Mouse (Mus musculus): Measurements from ENCODE around the gene Dip2b.

The Dip2b gene

DNA sequence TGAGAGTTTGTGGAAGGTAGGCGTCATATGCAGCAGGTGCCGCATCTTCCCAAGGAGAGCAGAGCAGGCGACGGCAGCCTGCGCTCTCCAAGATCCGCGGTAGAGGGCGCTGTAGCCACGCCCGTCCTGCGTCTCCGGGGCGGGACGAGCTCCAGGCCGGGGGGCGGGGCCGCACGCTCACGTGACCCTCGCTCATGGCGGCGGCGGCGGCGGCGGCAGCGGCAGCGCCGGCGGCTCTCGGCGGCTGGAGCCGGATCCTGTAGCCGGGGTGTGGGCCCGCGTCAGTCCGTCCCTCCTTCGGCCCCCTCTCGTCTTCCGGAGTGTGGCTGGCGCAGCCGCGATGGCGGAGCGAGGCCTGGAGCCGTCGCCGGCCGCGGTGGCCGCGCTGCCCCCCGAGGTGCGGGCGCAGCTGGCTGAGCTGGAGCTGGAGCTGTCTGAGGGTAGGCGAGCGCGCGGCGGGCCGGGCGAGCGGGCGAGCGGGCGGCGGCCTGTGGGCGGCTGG, at the start of gene Dip2b:
Dip2b (plus strand) TSS at position 195 of the 502 bp plus-strand sequence.
- peak; percentile 99 for DNase-seq (ENCODE audit: low spot score)

DNA sequence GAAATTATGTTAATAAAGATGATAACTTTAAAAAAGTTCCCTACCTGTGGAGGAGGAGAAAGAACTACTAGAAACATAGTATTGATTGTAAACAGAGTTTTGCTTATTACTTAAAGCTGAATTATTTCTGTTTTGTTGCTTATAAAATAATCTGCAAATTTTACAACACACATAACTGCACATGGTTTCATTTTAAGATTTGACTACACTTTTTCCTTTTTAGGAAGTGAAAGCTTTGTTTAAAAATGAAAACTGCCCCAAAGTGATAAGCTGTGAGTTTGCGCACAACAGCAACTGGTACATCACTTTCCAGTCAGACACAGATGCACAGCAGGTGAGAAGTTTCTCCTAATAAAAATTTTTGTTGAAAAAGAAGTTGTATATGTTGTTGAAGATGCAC, 45.4 kb upstream of the Dip2b start:
- DNase-seq (ENCODE audit: low spot score): no peak

DNA sequence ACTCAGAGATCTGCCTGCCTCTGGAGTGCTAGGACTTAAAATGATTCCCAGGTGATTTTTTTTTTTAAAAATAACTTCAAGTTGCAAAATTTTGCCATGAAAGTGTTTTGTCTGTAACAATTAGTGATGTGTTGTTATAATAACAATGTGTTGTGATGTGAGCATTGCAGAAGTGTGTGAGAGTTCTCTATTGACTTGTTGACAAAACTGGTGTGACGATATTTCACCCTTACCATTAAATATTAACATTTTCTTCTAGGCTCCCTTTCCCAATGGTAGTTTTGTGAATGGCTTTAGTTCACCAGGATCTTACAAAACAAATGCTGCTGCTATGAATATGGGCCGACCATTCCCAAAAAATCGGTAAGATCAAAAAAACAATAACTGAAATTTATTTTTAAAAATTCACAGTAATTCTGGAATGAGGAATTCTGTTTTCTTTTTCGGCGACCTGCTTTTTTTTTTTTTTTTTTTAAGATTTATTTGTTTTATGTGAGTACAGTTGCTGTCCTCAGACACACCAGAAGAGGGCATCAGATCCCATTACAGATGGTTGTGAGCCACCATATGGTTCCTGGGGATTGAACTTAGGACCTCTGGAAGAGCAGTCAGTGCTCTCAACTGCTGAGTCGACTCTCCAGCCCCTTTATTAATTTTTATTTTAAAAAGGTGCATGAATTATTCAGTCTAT, 41.2 kb upstream of the Dip2b start:
- no peak for DNase-seq (ENCODE audit: low spot score)

DNA sequence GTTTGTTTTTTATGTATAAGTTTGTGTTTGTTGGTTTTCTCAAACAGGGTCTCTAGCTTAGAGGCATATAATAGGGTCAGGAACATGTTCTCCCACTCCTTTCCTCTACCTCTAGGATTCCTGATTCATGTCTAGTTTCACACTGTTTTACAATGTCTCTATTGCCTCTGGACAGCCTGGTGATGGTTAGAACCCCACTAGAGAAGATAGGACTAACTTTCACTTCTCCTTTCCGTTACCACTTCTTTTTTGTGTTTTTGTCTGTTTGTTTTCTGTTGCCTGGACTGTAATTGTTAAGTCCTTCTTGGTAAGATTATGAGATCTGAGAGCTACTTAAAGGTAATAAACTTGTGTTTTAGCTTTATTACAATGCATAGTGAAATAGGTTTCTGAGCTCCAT, 39.1 kb upstream of the Dip2b start:
- no peak for DNase-seq (ENCODE audit: low spot score)

DNA sequence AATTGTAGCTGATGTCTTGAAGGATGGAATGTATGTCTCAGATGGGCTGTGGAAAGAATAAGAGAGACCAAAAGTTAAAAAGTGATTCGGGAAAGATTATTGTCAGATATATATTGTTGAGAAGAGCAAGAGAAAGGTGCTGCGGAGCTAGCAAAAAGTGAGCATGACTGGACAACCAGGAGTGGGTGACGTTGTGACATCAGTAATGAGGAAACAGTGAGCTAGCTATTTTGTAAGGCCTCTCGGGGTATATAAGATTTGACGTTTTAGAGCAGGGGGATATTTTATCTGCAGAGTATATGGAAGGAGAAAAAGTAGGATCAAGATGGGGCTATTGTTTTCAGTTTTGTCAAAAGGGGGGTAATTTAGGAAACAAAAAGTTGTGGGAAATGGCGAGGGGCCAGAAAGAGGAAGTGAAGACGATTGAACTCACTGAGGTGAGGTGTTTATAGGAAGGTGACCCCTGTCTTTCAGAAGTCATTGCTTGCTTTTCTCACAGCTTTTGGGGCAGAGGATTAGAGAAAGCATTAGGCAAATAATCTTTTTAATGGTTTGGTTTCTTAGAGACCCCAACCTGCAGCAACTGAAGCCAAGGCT, 33.7 kb upstream of the Dip2b start:
- DNase-seq (ENCODE audit: low spot score): no peak

DNA sequence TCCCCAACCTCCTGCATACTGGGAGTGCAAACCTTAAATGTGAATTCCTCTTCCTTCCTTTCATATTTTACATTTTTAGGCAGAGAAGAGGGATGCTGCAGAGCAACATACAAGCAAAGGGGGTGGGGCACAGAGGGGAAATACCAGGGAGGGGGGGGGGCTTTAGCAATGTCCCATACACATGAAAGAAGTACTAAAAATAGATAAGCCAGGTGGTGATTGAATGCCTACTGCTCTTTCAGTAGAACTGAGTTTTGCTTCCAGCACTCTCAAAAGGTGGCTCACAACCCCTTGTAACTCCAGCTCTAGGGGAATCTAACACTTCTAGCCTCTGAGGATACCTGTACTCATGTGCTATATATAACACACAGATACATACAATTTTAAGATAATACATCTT, 32.3 kb upstream of the Dip2b start:
- DNase-seq (ENCODE audit: low spot score): no peak

DNA sequence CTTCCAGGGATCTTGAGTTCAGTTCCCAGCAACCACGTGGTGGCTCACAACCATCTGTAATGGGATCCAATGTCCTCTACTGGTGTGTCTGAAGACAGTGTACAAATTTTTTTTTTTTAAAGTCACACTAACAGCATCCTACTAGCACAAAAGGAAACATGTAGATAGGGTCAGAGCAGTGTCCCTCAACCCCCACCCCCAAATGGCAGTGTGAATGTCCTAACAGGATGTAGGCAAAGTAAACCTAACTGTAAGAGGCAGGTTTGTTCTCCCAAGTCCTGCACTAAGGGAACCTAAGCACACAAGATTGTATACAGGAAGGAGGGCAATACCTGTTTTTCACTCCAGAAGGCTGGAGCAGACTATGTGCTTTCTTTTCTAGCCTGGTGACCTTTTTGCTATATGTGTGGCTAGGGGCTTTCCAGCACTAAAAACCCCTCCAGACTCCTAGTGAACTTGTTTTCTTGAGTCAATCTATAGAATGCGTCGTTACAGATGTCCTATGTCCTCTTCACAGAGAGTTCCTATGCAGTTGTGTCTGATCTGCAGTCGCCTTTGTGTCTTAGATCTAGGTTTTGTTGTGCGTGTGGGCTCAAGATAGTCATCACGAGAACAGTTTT, 20.1 kb upstream of the Dip2b start:
- DNase-seq (ENCODE audit: low spot score): no peak

DNA sequence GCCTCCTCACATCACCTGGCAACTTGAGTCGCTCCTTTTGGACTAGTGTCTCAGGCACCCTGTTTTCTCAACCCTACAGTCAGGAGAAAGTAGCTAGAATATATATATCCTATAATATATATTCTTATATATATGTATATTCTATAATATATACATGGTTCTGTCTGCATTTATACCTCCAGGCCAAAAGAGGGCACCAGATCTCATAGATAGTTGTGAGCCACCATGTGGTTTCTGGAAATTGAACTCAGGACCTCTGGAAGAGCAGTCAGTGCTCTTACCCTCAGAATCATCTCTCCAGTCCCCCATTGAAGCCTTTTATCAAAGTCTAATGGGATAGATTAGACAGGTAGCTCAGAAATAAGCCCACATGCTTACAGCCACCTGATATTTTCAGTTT, 17.3 kb upstream of the Dip2b start:
- no peak for DNase-seq (ENCODE audit: low spot score)

DNA sequence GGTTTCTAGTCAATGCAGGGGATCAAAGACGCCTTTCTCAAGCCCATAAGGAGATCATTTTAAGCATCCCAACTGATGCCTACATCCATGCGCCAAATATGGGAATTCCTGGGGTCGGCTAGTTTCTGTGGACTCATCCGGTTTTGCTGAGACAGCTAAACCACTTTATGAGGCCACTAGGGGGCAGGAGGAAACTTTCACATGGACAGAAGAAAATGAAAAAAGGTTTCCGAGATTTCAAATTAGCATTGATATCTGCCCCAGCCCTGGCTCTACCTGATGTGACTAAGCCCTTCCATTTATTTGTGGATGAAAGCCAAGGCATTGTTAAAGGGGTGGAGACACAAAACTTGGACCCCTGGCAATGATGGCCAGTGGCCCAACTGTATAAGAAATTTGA, 15.5 kb upstream of the Dip2b start:
- peak; percentile 72 for DNase-seq (ENCODE audit: low spot score)

DNA sequence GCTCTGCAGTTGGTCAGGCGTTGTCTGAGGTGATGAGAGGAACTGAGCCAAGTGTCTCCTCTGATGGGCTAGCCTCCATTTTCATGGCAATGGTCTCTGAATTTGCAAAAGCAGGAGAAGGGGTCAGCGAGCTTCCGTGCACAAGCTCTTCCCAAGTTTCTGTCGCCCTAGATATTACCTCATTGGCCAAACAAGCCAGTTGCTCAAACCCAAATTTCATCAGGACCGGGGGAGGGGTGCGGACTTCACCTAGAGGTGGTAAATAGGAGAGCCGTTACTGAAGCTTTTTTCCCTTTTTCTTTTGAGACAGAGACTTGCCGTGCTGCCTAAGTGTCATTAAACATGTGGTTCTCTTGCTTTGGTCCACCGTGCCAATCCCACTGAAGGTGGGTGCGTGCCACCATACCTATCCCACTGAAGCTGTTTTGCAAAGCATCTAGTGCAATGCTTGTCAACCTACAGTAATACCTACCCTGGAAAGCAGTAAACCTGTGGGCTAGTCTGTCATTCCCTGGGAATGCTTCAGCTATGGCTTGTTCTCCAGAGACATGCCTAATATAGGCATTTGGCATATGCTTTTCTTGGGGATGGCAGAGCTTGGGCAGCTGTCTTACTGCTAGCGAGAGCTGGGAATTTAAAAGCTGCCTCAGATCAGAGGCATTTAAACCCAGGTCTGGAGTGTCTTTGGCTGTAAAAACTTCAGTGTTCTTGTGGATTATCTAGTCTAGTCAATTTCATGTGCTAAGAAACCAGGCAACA, 13.2 kb upstream of the Dip2b start:
- DNase-seq (ENCODE audit: low spot score): no peak

DNA sequence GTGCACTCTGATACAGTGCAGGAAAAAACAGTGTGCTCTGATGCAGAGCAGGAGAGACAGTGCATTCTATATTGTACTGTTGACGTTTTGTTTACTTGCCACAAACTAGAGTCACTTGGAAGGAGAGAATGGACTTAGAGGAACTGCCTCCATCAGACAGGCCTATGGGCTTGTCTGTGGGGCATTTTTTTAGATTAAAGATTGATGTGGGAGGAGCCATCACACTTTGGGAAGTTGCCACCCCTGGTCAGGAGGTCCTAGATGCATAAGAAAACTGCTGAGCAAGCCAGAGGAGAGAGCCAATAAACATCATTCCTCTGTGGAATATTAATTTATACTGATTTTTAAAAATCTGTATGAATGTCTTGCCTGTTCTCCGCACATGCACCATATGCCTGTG, 10.3 kb upstream of the Dip2b start:
- DNase-seq (ENCODE audit: low spot score): no peak

DNA sequence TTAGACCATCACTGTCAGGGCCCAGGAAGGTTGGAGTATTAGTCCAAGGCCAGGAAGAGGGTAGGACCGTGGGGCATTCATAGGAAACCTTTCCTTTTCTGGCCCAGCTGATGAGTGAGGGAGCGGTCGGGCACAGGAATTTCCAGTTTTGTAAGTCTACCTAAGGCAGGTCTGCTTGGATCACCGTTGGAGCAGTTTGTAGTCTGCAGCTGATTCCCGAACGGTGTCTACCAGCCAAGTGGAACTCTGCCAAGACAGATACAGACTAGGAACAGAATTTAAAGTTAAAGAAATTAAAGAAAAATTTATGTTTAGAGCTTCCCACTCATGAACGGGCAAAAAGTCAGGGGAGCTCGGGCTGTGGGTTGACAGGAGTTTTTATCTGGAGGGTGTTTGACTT, 9.0 kb upstream of the Dip2b start:
- DNase-seq (ENCODE audit: low spot score): peak; percentile 20

DNA sequence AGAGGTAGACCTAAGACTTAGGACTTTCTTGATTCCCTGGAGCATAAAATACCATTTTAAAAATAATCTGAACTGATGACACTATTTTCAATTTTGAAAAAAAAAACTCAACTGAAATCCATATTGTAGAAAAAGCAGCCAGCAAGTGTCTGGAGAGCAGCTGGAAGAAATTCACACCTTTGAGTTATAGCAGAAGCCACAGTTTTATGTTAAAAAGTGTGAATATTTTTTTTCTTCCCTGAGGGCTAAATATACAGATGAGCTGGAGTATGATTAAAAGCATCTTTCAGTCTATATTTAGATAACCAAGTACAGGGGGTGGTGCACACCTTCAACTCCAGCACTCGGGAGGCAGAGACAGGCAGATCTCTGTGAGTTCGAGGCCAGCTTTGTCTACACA, 8.6 kb upstream of the Dip2b start:
- no peak for DNase-seq (ENCODE audit: low spot score)

DNA sequence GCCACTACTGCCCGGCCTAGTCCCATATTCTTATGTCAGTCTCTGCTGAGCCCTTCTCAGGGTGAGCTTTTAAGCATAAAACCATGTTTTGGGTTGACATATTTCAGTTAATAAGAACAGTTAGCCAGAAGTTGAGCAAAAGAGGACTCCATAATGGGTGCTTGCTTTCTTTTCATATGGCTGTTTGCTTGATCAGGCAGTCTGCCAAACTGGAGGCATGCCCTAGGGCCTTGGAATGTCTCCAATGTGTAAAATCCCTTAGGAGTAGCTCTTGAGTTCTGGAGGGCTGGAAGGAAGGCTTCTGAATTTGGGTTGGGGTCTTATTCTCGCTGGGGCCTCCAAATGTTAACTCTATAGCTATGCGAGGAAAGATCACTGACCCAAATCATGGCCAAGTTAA, 5.9 kb upstream of the Dip2b start:
- peak; percentile 47 for DNase-seq (ENCODE audit: low spot score)

DNA sequence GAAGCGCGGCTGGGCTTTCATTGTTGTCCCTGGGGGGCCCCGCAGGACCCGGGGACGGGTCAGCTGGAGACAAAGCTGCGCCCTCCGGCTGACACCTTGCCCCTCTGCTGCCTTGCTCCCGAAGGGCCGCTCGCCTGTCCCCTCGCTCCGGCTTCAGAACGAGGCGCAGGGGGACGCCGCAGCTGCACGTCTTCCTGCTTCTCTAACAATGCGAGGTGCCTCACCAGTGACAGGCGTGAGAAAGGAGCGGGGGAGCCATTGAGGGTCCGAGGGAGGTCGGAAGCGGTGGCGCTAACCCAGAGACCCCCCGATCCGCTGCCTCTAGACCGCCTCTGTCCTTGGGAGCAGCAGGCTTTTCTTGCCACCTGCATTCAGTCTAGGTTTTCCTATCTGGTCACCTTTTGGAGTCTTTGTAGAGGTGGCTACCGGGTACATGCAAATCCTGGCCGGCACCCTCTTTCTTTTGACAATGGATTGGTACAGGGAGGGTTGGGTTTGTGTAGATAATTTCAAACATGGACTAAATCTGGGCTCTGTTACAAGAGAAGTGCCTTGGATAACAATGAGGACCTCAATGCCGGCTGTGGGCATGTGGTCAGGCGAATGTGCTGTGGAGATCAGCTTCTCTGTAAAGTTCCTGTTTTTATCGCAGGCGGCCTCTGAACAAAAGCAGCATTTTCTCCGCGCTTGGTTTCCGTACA, 687 bp downstream of the Dip2b start:
- DNase-seq (ENCODE audit: low spot score): peak; percentile 71

DNA sequence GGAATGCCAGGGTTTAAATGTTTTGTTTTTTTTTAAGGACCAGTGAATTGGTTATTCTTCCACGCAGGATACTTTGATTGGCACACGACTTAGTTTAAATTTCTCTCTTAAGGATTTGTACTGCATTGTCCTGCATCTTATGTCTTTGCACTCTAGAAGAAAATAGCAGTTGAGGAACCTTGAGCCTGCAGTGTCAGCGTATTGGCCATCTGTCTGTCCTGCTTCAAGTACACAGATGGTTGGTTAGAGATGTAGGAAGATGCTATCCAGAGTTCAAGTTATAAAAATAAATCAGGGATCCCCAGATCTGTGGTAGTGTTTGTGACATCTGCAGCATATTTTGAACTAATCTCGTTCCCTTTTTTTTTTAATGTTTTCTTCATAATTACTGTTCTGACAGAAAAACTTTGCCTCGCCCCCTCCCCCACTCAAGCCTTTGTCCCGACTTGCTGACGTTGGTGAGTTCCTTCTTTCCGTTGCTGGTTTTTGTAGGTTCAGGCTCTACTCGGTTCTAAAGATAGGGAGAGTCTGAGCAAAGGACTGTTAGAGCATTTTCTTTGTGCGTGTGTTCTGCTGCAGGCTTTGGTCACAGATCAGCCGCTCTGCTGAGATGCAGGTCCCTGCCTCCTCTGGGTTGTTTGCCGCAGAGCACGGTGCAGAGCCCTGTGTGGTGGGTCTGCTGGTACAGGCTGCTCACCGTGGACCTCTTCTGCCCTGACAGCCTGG, 2.2 kb downstream of the Dip2b start:
- DNase-seq (ENCODE audit: low spot score): peak; percentile 31

DNA sequence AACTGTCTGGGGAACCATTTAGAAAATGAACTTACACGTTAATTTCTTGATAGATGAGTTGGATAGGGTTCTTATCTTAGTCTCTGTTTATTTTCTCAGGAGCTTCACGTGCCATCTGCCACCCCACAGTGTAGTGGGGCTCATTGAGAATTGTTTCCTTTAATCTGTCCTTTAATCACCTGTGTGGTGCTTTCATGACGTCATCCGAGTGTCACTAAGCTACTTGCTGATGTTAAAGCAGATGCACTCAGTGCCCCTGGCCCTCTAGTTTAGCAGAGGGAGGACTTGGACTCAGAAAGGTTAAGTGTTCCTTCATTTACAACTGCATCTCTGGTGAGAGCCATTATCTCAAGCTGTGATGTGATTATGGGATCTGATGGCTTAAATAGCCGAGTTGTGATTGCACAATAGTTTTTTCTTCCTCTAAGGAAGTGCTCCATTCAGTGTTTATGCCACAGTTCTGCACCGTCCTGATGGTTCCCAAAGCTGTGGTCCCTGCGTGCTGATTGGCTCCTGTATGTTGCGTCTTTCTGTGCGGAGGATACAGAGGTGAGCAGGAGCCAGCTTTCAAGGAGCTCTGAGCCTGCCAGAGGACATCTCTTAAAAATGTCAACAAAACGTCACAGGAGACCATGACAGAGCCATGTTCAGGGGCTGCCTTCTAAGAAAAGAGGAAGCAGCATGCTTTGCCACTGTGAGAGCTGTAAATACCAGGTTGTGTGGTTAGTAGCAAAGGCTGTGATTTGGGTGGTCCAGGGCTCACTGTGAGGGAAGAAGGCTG, 3.0 kb downstream of the Dip2b start:
- DNase-seq (ENCODE audit: low spot score): peak; percentile 45

DNA sequence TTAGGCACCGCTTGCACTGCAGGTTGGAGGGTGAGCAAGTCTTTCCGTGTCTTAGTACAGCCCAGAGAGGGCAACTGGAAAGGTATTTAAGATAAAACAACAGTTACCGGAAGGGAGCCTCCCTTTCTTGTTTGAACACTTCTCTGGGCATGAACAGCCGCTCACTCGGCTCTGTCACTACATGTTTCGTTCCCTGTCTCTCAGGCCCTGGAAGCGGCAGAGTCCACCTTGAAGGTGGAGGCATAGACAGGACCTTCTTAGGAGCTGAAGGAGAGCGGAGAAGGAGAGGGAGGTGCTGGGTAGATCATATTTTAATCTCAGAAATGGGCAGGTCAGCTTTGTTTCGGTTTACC, 3.6 kb downstream of the Dip2b start:
- no peak for DNase-seq (ENCODE audit: low spot score)

DNA sequence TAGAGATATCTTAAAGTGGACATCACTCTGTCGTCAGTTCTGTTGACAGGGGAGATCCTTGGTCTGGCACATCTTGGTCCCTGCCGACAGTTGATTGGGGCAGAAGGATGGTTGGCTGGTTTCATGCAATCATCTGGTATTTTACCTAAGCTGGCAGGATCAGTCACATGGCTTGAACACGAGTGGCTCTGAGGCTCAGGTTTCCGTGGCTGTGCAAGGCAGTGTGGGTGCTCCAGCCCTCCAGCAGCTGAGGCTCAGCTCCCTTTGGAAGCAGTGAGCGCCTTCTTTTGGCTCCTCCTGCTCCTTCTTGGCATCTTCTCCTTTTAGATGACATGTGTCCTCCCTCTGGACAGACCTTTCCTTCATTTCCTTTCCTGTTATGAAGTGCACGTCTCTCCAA, 7.1 kb downstream of the Dip2b start:
- DNase-seq (ENCODE audit: low spot score): no peak

DNA sequence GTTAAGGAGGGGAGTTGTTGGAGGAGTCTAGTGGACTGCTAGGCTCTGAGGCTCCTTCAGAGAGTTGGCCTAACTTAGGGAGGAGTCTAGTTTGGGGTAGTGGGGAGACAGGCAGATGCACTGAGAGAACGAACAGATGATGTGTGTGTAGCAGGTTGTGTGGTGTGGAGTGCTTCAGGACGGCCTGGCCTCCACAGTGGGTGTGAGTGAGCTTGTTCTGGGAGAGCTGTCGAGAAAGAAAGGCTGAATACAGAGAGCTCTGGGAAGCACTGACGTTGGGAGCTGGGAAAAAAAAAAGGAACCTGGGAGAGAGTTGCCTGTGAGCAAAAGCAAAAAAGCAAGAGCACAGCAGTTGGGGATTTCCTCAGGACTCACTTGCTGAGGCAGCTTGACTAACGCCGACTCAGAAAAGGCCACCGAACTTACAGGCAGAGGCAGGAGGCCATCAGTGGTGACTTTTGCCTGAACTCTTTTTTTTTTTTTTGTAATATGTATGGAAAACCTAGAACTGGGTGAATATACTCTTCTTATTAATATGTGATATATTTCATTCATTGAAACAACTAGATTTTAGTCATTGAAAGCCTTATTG, 11.1 kb downstream of the Dip2b start:
- no peak for DNase-seq (ENCODE audit: low spot score)

Data from MN1 (cell line).